Mouse (Mus musculus) liver, embryonic 14.5 days (tissue): ENCODE measurements around the gene Mrpl51.

Source experiments
- CTCF ChIP-seq: IDR thresholded peaks from 2 replicates; pipeline ENCODE4 v1.5.1; 2016; ENCODE audit warnings: antibody characterized with exemption, low read depth, control low read depth
- EP300 ChIP-seq: IDR thresholded peaks from 2 replicates; pipeline ENCODE4 v1.6.1; 2016; ENCODE audit warnings: antibody characterized with exemption, low read depth

GRCm38 (mm10) chr6:125196301-125196700, 4.7 kb downstream of the Mrpl51 start:
- TF ChIP-seq EP300 (no peak), CTCF (no peak)
